Mouse (Mus musculus): Measurements from ENCODE around the gene Arhgef28.

The Arhgef28 gene

GRCm38 (mm10) chr13:97974532-97975194, 231.6 kb downstream of the Arhgef28 start:
- no peak for DNase-seq (ENCODE audit: extremely low spot score, low read depth, low spot score)

DNA sequence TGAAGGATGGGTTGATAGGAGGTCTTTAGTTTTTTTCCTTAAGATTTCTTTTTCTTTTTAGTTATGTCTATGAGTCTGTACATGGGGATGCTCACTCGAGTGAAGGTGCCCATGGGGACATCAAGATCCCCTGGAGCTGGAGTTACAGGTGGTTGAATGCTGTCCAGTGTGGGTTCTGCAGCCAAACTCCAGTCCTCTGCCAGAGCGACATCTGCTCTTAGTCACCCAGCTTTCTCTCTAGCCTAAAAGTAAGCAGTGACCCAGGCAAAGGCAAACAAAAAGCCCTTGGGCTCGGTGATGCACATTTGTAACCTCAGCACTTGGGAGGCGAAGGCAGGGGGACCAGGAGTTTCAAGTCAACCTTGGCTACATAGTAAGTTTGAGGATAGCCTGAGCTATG, 232.3 kb downstream of the Arhgef28 start:
- DNase-seq (ENCODE audit: extremely low spot score, low read depth, low spot score), result no peak

DNA sequence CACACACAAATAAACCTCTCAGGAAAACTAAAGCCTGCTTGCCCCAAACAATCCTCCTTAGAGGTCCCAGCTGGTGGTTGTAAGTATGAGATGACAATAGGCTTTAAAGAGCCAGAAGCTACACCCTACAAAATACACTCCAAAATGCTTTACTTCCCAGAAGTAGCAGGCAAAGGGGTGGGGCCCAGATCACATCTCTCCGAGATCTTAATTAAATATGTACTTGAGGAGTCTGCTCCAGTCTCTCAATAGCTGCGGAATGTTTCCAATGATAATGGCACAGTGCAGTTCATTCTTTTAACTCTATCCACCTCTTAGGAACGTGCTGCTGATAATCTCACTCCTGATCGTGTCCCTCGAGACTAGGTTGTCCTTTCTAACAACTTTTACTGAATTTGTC, 240.2 kb downstream of the Arhgef28 start:
- no peak for DNase-seq (ENCODE audit: extremely low spot score, low read depth, low spot score)

DNA sequence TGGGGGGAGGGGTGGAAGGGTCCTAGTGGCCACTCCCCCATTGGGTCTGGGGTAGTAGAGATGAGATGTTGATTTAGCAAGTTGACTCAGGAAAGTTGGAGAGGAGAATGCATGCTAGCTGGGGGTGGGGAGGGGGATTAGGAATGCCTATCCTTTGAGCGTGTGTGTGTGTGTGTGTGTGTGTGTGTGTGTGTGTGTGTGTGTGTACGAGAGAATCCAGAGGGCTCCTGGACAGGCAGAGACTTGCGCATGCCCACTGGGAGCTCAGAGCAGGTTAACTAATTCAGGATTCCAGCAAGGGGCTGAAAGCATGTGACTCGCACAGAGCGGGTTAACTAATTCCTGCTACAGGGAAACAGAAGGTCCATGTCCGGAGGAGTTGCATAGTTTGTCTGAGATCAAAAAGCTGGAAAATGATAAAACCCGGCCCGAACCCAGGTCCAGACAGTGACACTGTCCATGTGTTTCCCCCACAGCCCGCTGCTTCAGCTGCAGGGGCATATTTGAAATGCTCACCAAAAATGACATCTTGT, 241.3 kb downstream of the Arhgef28 start:
- no peak for DNase-seq (ENCODE audit: extremely low spot score, low read depth, low spot score)

- DNase-seq (ENCODE audit: extremely low spot score, low read depth, low spot score), result no peak
Observed at GRCm38 (mm10) chr13:97960142-97960541, 246.1 kb downstream of the Arhgef28 start.

- DNase-seq (ENCODE audit: extremely low spot score, low read depth, low spot score), result no peak
Observed at GRCm38 (mm10) chr13:97959394-97959888, 246.8 kb downstream of the Arhgef28 start.

- DNase-seq (ENCODE audit: extremely low spot score, low read depth, low spot score), result no peak
Observed at GRCm38 (mm10) chr13:97955759-97956158, 250.5 kb downstream of the Arhgef28 start.

DNA sequence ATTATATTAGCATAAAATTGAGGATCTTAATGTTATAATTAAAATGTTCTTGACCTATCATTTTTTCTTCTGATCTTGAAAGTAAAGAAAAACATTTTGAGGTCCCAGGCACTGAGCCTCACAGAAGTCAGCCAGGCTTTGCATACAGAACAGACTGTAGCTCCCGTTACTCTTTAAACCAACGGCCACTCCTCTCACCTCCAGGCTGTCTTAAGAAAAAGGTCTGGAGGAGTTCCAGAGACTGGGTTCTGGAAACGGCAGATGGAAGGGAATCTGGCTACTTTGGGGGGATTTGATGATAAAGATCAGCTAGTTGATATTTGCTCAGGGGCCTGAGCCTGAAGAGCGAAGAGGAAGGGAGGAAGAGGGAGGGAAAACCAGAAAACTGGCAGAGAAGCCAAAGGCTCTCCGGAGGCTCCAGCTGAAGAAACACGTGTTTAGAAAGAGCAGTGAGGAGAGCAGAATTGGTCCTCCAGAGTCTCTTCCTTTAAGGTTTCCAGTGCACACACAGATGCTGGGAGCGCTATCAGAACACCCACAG, 251.2 kb downstream of the Arhgef28 start:
- DNase-seq (ENCODE audit: extremely low spot score, low read depth, low spot score), result no peak

- DNase-seq (ENCODE audit: extremely low spot score, low read depth, low spot score), result no peak
Observed at GRCm38 (mm10) chr13:97954051-97954450, 252.2 kb downstream of the Arhgef28 start.

GRCm38 (mm10) chr13:97953526-97953925, 252.7 kb downstream of the Arhgef28 start:
- DNase-seq (ENCODE audit: extremely low spot score, low read depth, low spot score), result no peak

DNA sequence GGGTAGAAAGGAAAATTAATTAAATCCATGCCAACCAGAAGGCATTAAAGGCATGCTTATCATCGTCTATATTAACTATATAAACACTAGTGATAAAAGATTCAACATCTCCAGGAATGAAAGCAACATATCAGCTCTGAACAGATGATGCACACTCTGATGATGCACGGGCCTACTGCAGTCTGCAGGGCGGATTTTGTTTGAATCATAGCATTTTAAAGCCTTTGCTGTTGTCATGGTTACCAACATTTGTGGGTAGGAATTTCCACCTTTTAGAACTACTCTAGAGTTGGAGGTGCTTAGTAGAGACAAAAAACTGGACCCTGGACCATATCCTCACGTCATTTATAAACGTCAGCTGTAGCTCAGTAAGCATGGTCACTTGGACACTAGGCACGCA, 257.4 kb downstream of the Arhgef28 start:
- no peak for DNase-seq (ENCODE audit: extremely low spot score, low read depth, low spot score)

- no peak for DNase-seq (ENCODE audit: extremely low spot score, low read depth, low spot score)
Observed at GRCm38 (mm10) chr13:97947598-97947997, 258.6 kb downstream of the Arhgef28 start.

GRCm38 (mm10) chr13:97946422-97946821, 259.8 kb downstream of the Arhgef28 start:
- no peak for DNase-seq (ENCODE audit: extremely low spot score, low read depth, low spot score)

DNA sequence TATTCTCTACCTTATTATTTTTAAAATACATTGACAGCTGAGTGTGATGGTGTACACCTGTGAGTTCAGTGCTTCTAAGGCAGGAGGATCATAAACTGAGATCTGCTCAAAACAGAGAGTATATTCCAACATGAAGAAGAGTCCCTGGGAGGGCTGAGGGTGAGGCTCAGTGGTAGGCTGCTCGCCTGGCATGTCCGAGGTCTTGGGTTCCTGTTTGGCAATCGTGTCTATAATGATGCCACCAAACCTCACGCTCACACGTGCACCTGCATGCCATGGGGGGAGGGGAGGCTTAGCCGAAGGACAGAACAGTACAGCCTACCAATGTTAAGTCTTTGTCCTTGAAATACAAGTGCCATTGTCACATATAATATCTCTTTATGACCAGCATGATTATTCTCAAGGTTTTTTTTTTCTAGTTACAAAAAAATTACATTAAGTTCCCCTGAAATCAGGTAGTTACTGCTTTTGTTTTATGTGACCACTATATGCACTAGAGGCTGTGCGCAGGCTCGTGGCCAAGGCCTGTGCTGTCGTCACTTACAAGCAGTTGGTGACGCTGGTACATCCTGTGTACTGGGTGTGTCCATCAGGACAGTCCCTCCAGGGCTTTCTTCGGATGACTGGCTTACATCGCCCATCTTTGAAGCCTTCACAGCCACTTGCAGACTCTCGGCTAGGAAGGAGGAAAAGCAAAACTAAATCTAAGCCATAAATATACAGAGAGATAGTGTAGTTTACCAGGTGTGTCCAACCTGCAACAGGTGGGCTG, 264.1 kb downstream of the Arhgef28 start:
- DNase-seq (ENCODE audit: extremely low spot score, low read depth, low spot score), result no peak

- no peak for DNase-seq (ENCODE audit: extremely low spot score, low read depth, low spot score)
Observed at GRCm38 (mm10) chr13:97941099-97941498, 265.1 kb downstream of the Arhgef28 start.

DNA sequence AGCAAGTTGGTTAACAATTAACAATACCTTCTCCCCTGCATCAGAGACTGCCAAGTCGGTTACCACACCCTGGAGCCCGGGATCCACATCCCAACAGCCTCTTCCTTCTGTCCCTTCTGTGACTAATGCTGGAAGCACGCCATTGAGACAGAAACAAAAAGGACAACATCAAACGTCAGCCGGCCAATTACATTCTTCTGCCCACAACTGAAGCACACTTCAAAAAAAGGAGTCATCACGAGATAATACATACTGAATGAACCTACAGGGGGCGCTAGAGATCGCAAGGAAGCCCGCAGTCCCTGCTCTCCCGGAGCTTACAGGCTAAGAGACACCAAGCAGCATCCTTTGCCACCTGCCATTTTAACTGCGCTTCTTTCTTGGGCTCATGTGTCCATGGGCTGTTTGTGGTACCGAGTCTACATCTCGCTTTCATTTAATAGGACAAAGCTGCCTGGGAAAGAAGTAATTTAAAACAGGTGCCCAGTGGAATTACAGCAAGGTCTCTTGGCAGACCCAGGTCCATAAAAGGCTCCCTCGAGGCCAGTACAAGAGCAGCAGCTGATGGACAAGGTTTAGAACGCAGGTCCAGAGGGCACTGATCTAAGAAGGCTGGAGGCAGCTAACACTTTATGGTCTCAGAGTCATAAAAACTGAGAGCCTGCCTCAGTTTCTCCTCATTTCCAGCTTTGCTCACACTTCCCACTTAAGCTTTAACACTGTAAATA, 266.6 kb downstream of the Arhgef28 start:
- peak; percentile 49 for DNase-seq (ENCODE audit: extremely low spot score, low read depth, low spot score)

DNA sequence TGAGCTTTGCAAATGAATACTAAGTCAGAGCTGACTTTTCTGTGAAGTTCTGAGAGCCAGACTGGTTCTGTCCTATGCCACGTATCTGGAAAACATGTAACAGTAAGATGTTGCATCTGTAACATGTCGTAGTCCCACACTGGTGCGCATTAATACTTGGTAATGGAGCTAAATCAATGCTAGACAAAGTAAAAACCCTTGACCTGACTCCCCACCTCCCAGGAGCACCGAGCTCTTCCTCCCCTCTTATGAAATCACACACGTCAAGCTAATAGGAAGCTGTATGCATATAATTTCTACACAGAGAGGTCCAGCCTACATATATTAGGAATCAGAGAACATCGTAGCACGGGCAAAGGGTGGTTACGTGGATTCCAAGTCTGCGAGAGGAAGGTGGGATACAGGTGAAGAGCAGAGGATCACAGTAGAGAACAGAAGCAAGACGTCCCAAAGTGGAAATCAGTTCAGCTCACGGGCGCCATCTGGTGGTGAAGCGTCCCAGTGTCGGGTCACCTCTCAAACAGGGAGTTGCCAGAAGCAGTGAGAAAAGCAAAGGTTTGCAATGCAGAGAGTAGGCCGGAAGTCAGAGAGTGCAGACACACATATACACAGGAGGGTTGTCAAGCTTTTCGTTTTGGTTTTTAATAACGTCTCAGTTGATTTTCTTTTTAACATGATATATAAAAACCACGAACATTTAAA, 267.5 kb downstream of the Arhgef28 start:
- peak; percentile 77 for DNase-seq (ENCODE audit: extremely low spot score, low read depth, low spot score)

GRCm38 (mm10) chr13:97937919-97938318, 268.3 kb downstream of the Arhgef28 start:
- DNase-seq (ENCODE audit: extremely low spot score, low read depth, low spot score), result peak; percentile 57

- no peak for DNase-seq (ENCODE audit: extremely low spot score, low read depth, low spot score)
Observed at GRCm38 (mm10) chr13:97928135-97928497, 278.1 kb downstream of the Arhgef28 start.

GRCm38 (mm10) chr13:97927376-97928134, 278.7 kb downstream of the Arhgef28 start:
- DNase-seq (ENCODE audit: extremely low spot score, low read depth, low spot score), result no peak
